Mouse (Mus musculus) left cerebral cortex, postnatal 10 days (tissue): Measurements from ENCODE around the gene Elp5. TPM values are rescaled to one million over a fixed set of nuclear protein-coding genes. Genes with fewer than 3 reads are reported as not detected.
"Not testable (repeated sequence)": the region's sequence is repeated elsewhere in the genome, so short reads cannot be mapped to it uniquely, and the experiment has no call there.

Source experiments
- DNase-seq, 2 experiments: peaks; one replicate each; pipeline ENCODE4 v3.0.0; 2021 to 2022; ENCODE audit warnings: low spot score in 2 of 2, mixed read lengths in 1 of 2; ENCODE audit errors: extremely low spot score in 1 of 2
- intact Hi-C: fragments of 180-260 bp; cut with DNase I; formaldehyde crosslinking; loops from one replicate; pipeline ENCODE4 v1.15.1; 2025
- total RNA-seq, 2 experiments: library from RNA; stranded (reverse); gene quantifications; 2 replicates each; pipeline ENCODE4 v1.2.3; 2021

The Elp5 gene
- total RNA-seq, 2 experiments from 2014 or later = 114 to 125 TPM

DNA sequence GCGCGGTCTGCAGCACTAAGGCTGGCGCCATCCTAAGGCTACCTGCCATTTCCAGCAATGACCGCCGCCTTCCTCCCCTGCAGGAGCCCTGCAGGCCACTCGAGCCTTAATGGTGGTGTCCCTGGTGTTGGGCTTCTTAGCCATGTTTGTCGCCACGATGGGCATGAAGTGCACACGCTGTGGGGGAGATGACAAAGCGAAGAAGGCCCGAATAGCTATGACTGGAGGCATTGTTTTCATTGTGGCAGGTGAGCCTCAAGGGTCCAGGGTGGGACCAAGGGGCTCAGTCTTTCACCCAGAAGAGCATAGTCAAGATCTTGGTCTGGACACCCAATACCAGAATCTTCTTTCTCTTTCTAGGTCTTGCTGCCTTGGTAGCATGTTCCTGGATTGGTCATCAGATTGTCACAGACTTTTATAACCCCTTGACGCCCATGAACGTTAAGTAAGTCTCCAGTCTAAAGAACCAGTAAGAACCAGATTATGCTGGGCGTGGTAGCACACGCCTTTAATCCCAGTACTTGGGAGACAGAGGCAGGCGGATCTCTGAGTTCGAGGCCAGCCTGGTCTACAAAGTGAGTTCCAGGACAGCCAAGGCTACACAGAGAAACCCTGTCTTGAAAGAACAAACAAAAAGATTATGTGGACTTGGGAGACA is 15.3 kb downstream of the Elp5 start:
- intact Hi-C loops = no loop called here
- DNase-seq = no peak

DNA sequence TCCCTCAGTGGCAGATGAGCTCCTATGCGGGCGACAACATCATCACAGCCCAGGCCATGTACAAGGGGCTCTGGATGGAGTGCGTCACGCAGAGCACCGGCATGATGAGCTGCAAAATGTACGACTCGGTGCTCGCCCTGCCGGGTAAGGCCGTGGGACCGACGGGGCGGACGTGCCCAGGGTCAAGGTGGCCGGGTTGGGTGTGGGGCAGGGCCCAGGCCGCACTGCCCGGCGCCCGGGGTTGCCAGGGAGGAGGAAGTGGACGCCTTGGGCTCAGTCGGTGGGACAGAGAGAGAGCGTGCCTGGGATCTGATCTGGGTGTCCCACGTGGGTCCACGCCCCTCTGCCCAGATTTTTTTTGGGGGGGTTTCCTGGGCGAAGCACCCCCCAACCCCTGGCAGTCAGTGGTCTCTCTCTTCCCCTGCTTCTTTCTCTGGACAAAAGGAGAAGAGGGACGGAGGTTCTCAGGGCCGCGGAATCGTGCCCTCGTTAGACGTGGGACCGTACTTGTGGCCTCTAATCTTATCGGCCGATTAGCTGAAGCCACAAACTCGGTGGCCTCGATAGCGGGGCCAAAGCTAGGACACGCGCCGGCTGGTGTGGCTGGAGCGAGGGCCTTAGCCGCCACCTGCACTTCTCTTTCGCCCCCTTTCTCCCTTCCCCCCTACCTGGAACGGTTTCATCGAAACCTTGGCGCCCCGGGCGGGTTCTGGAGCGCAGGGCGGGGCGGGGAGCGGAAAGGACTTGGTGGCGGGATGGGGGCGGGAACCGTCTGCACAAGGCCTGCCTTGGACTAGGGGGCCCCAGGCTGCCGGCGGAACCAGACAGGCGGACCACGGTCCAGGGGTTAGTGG is 16.1 kb downstream of the Elp5 start:
- no peak for DNase-seq
- intact Hi-C loops = no loop called here

DNA sequence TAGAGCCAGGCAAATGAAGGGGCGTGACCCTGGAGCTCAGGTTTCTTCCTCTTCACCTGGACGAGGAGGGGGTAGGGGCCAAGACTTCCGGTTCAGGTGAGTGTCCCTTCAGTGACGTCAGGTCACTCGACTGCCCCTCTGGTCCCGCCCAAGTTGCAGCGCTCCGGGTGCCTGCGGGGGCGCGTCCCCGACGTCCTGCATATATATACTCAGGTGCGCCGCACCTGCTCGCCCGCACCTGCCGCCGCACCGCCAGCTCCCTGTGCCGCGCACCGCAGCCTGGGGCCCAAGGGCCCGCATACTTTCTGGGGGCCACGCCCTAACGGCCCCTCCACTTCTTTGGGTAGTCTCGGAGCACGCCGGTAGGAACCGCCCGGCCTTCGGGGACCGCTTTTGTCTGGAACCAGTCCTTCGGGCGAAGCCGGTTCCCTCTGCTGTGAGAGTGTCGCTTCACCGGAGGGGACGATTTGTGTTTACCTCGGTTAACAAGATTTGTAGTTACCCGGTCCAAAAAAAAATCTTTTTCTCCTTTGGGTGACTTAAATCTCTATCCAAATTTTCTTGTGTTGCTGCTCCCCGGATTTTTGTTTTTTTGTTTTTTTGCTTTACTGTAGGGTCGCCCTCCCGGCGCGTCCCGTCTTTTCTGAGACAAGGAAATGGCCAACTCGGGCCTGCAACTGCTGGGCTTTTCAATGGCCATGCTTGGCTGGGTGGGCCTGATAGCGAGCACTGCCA is 16.9 kb downstream of the Elp5 start:
- no peak for DNase-seq
- intact Hi-C loops = no loop called here

DNA sequence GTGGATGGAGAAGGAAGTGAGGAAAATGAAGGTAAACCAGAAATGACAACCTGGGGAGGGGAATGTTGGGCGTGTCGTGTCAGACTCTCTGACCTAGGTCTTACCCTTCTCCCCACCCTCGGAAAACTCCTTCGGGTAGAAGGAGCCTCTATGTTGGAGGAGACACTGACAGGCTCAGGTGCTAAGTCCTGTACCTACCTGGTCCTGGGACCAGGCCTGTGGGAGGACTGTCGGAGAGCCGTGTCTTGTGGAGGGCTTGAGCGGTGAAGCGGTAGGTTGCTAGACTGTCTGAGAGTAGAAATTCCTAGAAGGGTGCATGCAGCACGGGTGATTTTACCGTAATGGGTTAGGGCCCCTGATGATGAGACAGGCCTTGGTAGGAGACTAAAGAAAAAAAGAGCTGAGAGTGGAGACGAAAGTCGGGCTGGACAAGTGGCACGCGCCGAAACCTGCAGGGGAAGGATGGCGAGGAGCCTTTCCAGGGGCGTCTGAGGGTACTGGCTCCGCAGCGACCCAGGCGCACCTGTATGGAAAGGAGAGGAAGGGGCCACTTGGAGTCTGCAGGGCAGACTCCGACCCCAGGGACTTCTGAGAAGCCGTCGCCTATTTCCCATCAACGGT is 17.6 kb downstream of the Elp5 start, which contains the start of gene Cldn7:
TSS of gene Cldn7 (plus strand) at position 130 of the 621 bp plus-strand sequence.
- intact Hi-C loops = no loop called here

DNA sequence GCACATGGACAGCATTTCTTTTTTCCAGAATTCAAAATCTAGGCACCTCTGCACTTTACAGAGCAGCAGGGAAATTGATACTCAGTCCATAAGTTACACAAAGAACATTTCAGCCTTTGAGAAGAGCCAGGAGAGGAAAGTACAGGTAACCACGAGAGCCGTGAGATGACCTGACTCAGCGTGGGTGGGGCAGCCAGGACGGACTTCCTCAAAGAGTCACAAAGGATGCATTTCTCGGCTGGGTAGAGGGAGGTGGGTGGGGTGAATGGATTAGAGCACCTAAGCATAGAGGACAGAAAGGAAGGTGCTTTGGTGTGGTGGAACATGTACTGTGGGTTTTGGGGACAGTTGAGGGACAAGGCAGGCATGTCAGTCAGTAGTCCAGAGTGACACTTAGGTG is 20.5 kb downstream of the Elp5 start:
- DNase-seq = no peak
- intact Hi-C loops = no loop called here

More for the DNA sequence above, 17.6 kb downstream of the Elp5 start, which contains the start of gene Cldn7:
- no peak for DNase-seq

DNA sequence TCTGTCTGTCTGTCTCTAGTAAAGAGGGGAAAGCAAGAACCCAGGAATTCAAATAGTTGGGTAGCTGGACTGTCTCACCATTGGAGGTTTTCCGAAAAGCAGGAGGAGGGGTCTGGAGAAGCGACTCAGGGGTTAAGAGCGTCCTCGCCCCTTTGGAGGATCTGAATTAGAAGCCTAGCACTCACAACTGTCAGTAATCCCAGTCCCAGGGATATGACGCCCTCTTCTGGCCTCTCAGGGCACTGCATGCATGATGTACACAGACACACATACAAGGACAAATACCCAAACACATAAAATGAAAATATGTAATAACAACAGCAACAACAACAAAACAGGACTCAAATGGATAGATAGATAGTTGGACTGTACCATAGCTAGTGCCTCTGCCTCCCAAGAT is 21.7 kb downstream of the Elp5 start:
- intact Hi-C loops = no loop called here
- no peak for DNase-seq

DNA sequence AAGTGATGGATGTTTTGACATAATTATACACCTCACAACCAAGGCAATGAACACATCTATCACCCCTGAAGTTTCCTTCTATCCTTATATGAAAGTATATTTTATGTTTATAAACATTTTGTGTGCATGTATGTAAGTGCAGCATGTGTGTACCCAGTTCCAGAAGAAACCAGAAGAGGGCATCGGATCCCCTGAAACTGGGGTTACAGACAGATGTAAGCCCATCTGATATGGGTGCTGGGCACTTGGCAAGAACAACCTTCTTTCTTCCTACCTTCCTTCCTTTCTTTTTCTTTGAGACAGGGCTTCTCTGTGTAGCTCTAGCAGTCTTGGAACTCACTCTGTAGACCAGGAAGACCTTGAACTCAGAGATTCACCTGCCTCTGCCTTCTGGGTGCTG is 26.1 kb downstream of the Elp5 start:
- DNase-seq = no peak
- intact Hi-C loops = no loop called here

DNA sequence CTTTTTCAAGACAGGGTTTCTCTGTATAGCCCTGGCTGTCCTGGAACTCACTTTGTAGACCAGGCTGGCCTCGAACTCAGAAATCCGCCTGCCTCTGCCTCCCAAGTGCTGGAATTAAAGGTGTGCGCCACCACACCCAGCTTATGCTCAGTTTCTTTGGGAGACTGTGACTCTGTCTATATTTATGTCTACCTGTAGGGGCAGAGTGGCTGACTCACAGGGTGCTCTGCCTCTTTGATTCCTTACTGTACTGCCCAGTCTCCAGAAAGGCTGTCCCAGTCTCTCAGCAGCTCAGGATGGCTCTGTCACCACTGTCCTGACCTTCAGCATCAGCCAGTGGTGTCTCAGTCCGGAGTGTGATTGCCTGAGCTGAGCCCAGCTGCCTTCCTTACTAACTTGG is 26.7 kb downstream of the Elp5 start:
- intact Hi-C loops, DNase-seq: not testable (repeated sequence)

DNA sequence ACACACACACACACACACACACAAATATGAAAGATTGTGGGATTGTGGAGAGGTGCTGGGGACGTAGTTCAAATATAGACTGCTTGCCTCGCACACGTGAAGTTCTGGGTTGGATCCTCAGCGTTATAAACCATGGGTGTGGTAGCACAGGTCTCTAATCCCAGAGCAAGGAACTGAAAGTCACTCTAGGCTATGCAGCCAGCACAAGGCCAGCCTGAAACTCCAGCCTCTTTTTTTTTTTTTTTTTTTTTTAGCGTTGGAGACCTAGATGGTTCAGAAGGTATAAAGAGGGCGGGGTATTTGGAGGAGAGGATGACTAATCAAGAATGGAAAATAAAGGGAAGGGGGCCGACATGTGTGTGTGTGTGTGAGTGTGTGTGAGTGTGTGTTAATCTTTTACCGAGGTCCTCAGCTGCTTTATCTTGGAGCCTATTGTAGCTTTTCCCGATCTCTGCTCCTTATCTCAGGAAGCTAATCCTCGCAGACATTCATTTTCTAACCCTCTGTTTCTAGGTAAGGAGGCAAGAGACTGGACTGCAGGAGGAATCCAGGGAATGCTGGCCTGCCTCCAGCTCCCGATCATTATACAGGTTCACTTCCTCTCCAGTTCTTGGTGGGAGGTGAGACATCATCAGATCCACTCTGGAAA is 28.9 kb downstream of the Elp5 start:
- no peak for DNase-seq
- intact Hi-C loops = no loop called here

DNA sequence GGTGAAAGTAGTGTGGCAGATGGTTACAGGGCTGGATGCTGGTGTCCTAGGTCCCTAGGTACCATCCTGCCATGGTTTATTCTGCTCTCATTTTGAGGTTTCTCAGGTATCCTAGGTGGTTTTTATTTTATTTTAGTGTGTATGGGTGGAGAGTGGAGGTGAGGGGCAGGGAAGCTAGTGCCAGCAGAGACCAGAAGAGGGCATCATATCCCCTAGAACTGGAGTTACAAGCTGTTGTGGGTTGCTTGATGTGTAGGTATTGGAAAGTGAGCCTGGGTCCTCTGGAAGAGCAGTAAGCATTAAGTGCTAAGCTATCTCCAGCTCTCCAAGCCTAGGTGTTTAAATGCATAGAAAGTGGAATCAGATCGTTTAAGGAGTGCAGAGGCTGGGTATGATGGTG is 30.0 kb downstream of the Elp5 start:
- intact Hi-C loops = no loop called here
- no peak for DNase-seq

DNA sequence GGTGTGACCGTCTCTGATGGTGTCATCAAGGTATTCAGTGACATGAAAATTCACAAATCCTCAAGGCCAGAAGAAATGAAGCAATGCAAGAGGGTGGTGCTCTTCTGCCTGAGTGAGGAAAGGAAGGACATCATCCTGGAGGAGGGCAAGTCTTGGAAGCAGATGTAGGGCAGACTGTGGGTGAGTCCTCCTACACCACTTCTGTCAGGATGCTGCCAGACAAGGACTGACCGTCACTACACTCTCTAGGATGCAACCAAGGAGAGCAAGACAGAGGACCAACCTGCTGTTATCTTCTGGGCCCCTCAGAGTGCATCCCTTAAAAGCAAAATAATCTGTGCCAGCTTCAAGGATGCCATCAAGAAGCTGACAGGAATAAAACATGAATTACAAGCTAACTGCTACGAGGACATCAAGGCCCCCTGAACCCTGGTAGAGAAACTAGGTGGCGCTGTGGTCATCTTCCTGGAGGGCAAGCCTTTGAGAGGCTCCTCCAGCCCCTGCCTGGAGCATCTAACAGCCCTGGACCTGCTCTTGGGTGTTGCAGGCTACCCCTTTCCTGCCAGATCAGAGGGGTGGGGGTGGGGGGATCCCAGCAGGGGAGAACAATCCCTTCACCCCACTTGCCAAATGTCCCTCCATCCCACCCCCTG is 31.4 kb downstream of the Elp5 start:
- no peak for DNase-seq
- intact Hi-C loops = no loop called here

DNA sequence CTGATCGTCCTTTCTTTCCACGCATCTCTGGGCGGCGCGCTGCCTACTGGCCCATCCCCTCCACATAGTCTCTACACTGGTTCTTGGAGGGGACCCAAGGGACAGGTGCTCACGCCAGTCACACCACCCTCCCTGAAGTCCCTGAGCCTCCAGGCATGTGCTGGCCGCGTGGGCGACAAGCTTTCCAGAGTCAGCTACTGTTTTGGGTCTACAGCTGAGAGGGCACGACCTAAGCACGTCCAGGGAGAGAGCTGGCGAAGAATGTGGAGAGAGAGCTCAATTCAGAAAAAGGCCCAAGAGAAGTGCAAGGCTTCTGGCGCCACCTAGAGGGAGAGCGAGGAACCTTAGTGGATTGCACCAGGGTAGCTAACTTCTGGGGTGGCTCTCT is 33.6 kb downstream of the Elp5 start:
- intact Hi-C loops = loop anchor here (2.0 kb wide), 1 partner anchor 14 kb away; the partner anchor contains the start of gene Ybx2

DNA sequence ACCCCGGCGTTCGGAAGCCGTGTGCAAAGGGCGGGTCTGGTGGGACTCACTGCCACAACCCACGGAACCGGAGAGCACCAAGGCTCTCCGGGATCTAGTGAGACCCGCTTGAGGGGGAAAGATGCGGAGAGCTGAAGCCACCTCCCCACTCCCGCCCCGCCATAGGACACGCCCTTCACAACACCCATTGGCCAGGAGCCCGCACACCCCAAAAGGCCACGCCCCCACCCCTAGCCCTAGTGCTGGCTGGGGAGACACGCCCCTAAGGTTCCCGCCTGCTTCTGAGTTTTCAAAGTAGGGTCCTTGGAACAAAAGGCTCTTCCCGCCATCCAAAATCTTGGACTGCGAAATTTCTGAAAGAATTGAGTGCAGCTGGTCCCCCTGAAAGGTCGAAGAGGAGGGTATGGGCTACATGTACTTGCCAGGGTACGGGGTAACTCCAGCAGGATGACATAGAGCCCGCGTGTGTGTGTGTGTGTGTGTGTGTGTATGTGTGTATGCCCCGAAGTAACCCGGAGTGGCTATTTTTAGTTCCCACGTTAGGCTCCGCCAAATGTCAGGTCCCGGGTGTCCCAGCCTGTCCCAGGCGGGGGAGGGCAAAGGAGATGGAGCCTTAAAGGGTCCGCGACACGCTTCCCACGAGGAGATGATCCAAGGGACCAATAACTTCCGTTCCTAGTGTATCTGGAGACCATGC is 34.1 kb downstream of the Elp5 start, which contains the start of gene Slc2a4:
TSS of gene Slc2a4 (minus strand) at position 123 of the 697 bp plus-strand sequence.
- intact Hi-C loops = loop anchor here (2.0 kb wide), 1 partner anchor 13 kb away; the partner anchor contains the start of gene Ybx2
- DNase-seq = peak; percentile 61 to 91

More for the DNA sequence above, 33.6 kb downstream of the Elp5 start:
- DNase-seq = peak; percentile 66 to 85

DNA sequence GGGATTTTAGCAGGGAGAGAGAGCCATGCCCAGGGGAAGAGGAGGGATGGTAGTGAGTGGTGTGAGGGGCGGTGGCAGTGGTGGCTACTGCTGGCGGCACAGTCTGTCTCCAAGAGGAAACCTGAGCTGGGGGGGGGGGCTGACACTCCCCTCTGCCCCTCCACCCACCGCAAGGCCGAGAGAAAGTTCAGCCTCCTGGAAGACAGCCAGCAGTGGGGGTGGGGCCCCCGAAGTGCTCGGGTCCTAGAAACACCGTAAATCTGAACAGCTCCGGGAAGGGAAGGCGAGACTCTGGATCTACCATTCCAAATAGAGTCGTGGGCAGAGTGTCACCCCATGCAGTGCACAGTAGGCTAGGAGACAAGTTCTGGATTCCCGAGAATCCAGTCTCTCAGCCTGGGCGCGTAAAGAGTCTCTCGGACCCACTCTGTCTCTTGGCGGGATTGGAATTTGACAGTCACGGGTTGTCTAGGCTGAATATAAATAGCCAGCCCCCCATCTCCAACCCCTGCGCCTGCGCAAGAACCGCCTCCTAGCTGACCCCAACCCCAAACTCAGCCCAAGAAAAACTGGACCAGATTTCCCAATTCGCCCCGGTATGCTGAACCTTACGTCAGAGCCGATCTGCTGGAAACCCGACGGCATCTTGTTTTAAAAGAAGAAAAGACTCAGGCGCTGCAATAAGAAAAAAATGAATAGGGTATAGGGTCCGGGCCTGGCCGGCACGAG is 34.8 kb downstream of the Elp5 start:
- intact Hi-C loops = loop anchor here (2.0 kb wide), 1 partner anchor 13 kb away; the partner anchor contains the start of gene Ybx2
- DNase-seq = peak in 1 of 2 experiments; percentile 47

DNA sequence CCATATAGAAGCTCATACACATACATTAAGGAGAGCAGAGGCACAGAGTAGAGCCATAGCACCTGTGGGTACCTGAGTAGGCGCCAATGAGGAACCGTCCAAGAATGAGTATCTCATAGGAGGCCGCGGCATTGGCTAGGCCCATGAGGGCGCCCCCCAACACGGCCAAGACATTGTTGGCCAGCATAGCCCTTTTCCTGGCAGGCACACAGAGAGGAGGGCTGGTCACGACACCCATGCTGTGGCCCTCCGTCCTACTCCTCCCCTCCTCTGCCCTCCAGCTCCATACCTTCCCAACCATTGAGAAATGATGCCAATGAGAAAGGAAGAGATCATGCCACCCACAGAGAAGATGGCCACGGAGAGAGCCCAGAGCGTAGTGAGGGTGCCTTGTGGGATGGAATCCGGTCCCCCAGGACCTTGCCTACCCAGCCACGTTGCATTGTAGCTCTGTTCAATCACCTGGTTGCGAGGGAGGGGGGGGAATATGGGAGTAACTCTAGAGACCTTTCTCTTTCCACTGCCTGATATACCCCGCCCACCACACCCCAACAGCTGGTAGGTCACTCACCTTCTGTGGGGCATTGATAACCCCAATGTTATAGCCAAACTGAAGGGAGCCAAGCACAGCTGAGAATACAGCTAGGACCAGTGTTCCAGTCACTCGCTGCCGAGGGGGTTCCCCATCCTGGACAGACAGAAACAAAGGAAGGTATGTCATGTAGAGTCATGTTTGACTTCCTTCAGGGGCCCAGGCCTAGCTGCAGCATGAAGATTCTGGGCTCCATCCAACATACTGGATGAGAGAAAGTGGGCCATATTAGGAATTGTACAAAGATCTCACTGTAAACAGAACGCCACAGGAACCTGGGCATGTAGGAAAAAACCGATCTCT is 36.1 kb downstream of the Elp5 start:
- DNase-seq = no peak
- intact Hi-C loops = no loop called here

DNA sequence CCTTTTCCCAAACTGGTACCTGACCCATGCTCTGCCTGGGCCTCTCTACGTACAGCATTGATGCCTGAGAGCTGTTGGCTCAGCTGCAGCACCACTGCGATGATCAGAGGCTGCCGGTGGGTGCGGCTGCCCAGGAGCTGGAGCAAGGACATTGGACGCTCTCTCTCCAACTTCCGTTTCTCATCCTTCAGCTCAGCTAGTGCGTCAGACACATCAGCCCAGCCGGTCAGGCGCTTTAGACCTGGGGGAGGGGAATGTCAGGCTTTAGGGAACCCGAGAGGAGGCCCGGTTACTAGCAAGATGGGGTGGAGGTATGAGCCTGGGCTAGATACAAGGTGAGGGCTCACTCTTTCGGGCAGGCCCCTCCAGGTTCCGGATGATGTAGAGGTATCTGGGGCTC is 37.1 kb downstream of the Elp5 start:
- DNase-seq = no peak
- intact Hi-C loops = no loop called here
